Mouse (Mus musculus) lung, adult 18-20 months (tissue): ENCODE measurements around the gene Ip6k1.
A peak's percentile ranks its signal among the peaks of the same experiment; 100 is the strongest.

ENCODE experiments used
- DNase-seq, 2 experiments: peaks; one replicate each; pipeline ENCODE4 v3.0.0; 2022; ENCODE audit warnings: mixed read lengths in 2 of 2

The Ip6k1 gene

GRCm38 (mm10) chr9:108063361-108063760 lies 61.1 kb downstream of the Ip6k1 start:
- no peak for DNase-seq

GRCm38 (mm10) chr9:108065491-108066011 lies 63.2 kb downstream of the Ip6k1 start:
- DNase-seq = peak; percentile 51

GRCm38 (mm10) chr9:108067199-108067598 lies 64.9 kb downstream of the Ip6k1 start:
- no peak for DNase-seq

GRCm38 (mm10) chr9:108067900-108068299 lies 65.6 kb downstream of the Ip6k1 start:
- peak; percentile 76 to 82 for DNase-seq

GRCm38 (mm10) chr9:108069007-108069406 lies 66.7 kb downstream of the Ip6k1 start:
- DNase-seq = no peak

GRCm38 (mm10) chr9:108069529-108069928 lies 67.2 kb downstream of the Ip6k1 start:
- DNase-seq = no peak

GRCm38 (mm10) chr9:108071801-108072200 lies 69.5 kb downstream of the Ip6k1 start:
- DNase-seq = no peak

- no peak for DNase-seq
Measured at GRCm38 (mm10) chr9:108072481-108072924, 70.2 kb downstream of the Ip6k1 start.

GRCm38 (mm10) chr9:108073141-108073930 lies 71.0 kb downstream of the Ip6k1 start:
- DNase-seq = no peak

GRCm38 (mm10) chr9:108080168-108080567 lies 77.9 kb downstream of the Ip6k1 start, which contains the start of gene Mst1:
Gene Mst1 (plus strand): TSS chr9:108080436.
- peak in 1 of 2 experiments; percentile 22 for DNase-seq

- no peak for DNase-seq
Measured at GRCm38 (mm10) chr9:108082549-108082948, 80.2 kb downstream of the Ip6k1 start.

- no peak for DNase-seq
Measured at GRCm38 (mm10) chr9:108082988-108083431, 80.7 kb downstream of the Ip6k1 start, which contains the start of gene Rnf123. Gene Rnf123 (minus strand): TSS chr9:108083346.

GRCm38 (mm10) chr9:108083561-108083960 lies 81.3 kb downstream of the Ip6k1 start:
- no peak for DNase-seq

- DNase-seq = no peak
Measured at GRCm38 (mm10) chr9:108085261-108085660, 83.0 kb downstream of the Ip6k1 start.

- no peak for DNase-seq
Measured at GRCm38 (mm10) chr9:108090611-108091120, 88.4 kb downstream of the Ip6k1 start.

- no peak for DNase-seq
Measured at GRCm38 (mm10) chr9:108093586-108093985, 91.3 kb downstream of the Ip6k1 start.

- DNase-seq = peak; percentile 96 to 97
Measured at GRCm38 (mm10) chr9:108094184-108094941, 92.1 kb downstream of the Ip6k1 start, which contains the start of gene Apeh. Gene Apeh (minus strand): TSS chr9:108094606.

GRCm38 (mm10) chr9:108094998-108095411 lies 92.7 kb downstream of the Ip6k1 start:
- peak in 1 of 2 experiments; percentile 34 for DNase-seq

- peak; percentile 42 to 70 for DNase-seq
Measured at GRCm38 (mm10) chr9:108095518-108095917, 93.2 kb downstream of the Ip6k1 start.

- no peak for DNase-seq
Measured at GRCm38 (mm10) chr9:108095949-108096712, 93.8 kb downstream of the Ip6k1 start.
